Mouse (Mus musculus) lung, embryonic 16.5 days (tissue): ENCODE results near the gene Thpo. TPM values are rescaled to one million over a fixed set of nuclear protein-coding genes. Genes with fewer than 3 reads are reported as not detected.

Experiments used
- ATAC-seq: fragments of 200-750 bp; cut with Nextera tagmentation; 2 replicates; pipeline ENCODE4 v1.8.0; 2017; ENCODE audit warnings: low read depth, mild to moderate bottlenecking, moderate library complexity
- H3K27ac ChIP-seq: fragments of 300-500 bp; sonication (generic); 2 replicates; pipeline ENCODE4 v1.5.1; 2014; ENCODE audit warnings: mild to moderate bottlenecking, control low read depth, low read length
- H3K27me3 ChIP-seq: fragments of 300-500 bp; sonication (generic); 2 replicates; pipeline ENCODE4 v1.6.1; 2014; ENCODE audit warnings: low read depth, low read length, mixed read lengths; ENCODE audit not compliant: control insufficient read depth, insufficient read depth
- H3K36me3 ChIP-seq: fragments of 300-500 bp; sonication (generic); 2 replicates; pipeline ENCODE4 v1.6.1; 2014; ENCODE audit warnings: low read length; ENCODE audit not compliant: control insufficient read depth, insufficient read depth
- H3K4me1 ChIP-seq: fragments of 300-500 bp; sonication (generic); replicated peaks from 2 replicates; pipeline ENCODE4 v1.6.1; 2014; ENCODE audit warnings: low read length, mixed read lengths; ENCODE audit not compliant: control insufficient read depth, insufficient read depth
- H3K4me2 ChIP-seq: fragments of 300-500 bp; sonication (generic); 2 replicates; pipeline ENCODE4 v1.6.1; 2014; ENCODE audit warnings: low read depth, low read length, control low read depth
- H3K4me3 ChIP-seq: fragments of 300-500 bp; sonication (generic); 2 replicates; pipeline ENCODE4 v1.5.1; 2014; ENCODE audit warnings: mild to moderate bottlenecking, low read length, control low read depth
- H3K9ac ChIP-seq: fragments of 300-500 bp; sonication (generic); 2 replicates; pipeline ENCODE4 v1.6.1; 2014; ENCODE audit warnings: low read length, control low read depth
- H3K9me3 ChIP-seq: fragments of 300-500 bp; sonication (generic); 2 replicates; pipeline ENCODE4 v1.6.1; 2016; ENCODE audit warnings: low read length; ENCODE audit not compliant: control insufficient read depth
- WGBS: fragments of 180-500 bp; shearing (Covaris S2); extraction: QIAGEN DNeasy Blood & Tissue Kit; methylation state at CpG from one replicate; pipeline ENCODE4 v1.1.7; 2014; 5-methylcytosine and 5-hydroxymethylcytosine counted together
- polyA plus RNA-seq: library from polyadenylated mRNA; unstranded; fragments of >200 nt; fragmentation: Nextera tagmentation; extraction: Ambion mirVana; gene quantifications from 2 replicates; pipeline ENCODE4 v1.2.1, GENCODE M21; 2015

Gene Thpo
- 0.79 and 0.99 TPM in 2 replicates for polyA plus RNA-seq

DNA sequence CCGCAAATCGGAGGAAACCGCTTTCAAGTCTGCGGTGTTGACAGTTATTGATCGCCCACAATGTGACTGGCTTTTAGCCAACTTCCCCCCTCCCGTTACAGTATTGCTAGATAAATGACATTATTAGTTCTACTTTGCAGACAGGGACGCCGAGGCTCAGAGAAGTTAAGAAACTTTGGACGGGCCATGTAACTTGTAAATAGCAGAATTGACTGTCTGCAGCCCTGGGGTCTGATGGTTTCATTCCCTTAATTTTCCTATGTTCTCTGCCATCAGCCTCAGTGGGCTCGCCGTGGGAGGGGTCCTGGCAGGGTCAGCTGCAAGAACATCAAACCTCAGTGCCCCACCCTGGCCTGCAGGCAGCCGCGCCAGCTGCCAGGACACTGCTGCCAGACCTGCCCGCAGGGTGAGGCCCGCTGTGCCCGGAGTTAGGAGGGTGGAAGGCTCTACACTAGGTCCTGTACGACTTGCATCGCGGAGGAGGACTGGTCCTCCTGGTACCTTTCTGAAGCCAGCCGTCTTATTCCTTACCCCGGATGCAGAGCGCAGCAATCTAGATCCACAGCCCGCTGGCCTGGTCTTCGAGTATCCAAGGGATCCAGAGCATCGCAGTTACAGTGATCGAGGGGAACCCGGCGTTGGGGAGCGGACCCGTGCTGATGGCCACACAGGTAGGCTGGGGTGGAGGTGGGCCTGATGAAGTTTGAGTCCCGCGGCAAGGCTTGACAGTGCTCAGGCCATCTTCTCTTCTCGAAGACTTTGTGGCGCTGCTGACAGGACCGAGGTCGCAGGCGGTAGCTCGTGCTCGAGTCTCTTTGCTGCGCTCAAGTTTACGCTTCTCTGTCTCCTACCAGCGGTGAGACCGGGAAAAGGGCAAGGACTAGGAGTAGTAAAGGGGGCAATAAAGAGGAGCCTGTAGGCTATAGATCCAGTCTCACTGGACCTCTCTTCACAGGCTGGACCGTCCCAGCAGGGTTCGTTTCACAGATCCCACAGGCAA is at the start of gene Thpo:
Gene Thpo, minus strand, starts transcription at position 781 of the 1,000 bp plus-strand sequence.
- Histone ChIP-seq H3K27ac (no peak within 1 kb of the TSS), H3K27me3 (peaks cover 24% of the 10 kb centered on the region), H3K4me1 (peaks cover 11% of the 10 kb centered on the region), H3K9ac (peak within 1 kb of the TSS; percentile 79), H3K36me3 (no peaks in the 10 kb centered on the region), H3K4me2 (peak within 1 kb of the TSS; percentile 99), H3K4me3 (peak within 1 kb of the TSS; percentile 56), H3K9me3 (no peaks in the 10 kb centered on the region)
- 5% methylated on average over 45 of the region's 45 CpGs for WGBS
- ATAC-seq = no peak

DNA sequence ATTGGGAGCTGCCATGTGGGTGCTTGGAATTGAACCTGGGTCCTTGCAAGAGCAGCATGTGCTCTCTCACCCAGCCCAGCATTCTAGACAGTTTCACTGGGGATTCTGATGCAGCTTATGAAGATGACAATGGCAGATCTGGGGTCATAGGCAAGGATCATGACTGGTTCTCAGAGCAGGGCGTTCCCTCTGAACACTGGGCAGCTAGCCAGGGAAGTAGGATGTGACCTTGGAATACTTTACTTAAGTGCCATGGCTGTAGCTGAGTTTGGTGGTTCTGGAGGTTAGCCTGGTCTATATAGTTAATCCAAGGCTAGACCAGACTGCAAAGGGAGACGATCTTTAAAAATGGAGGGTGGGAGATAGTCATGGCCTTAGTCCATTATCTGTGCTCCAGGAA is 49.6 kb upstream of the Thpo start:
- H3K9me3 ChIP-seq = no peaks in the 10 kb centered on the region
- no peak overlapping the region for H3K27ac ChIP-seq
- WGBS = 74% methylated on average over 2 of the region's 2 CpGs
- H3K4me3 ChIP-seq = no peak overlapping the region
- no peak for ATAC-seq
- no peak overlapping the region for H3K4me2 ChIP-seq
- H3K36me3 ChIP-seq = no peaks in the 10 kb centered on the region
- H3K9ac ChIP-seq = no peak overlapping the region
- no peaks in the 10 kb centered on the region; the same call in 1 of the 2 replicates for H3K4me1 ChIP-seq
- H3K27me3 ChIP-seq = no peaks in the 10 kb centered on the region

DNA sequence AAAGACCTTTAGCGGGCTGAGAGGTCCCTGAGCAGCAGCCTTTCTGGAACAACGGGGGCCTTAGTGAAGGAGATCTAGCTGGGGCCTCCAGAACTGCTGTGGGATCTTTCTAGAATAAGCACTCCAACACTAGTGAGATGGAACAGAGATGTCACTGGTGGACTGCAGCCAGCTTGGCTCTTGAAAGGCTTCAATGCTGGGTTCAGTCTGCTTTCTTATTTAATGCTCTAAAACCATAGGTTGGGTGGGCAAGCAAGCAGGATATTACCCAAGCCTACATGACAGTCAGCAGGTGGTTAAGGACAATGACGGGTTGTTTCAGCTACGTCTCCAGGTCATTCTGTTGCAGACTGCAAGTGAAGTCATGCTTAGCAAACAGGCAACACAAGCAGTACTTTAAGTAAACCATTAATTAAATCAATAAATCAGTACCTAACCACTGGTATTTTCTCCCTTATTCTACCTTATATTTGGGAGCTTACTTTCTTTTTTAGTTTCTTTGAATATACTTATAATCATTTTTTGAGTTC is 46.9 kb upstream of the Thpo start:
- H3K9me3 ChIP-seq = no peaks in the 10 kb centered on the region
- no peak overlapping the region for H3K27ac ChIP-seq
- ATAC-seq = no peak
- H3K4me1 ChIP-seq = no peaks in the 10 kb centered on the region; the same call in 1 of the 2 replicates
- no peaks in the 10 kb centered on the region for H3K27me3 ChIP-seq
- WGBS = 57% methylated on average over 4 of the region's 4 CpGs
- H3K4me3 ChIP-seq = no peak overlapping the region
- no peak overlapping the region for H3K4me2 ChIP-seq
- no peak overlapping the region for H3K9ac ChIP-seq
- no peaks in the 10 kb centered on the region for H3K36me3 ChIP-seq

DNA sequence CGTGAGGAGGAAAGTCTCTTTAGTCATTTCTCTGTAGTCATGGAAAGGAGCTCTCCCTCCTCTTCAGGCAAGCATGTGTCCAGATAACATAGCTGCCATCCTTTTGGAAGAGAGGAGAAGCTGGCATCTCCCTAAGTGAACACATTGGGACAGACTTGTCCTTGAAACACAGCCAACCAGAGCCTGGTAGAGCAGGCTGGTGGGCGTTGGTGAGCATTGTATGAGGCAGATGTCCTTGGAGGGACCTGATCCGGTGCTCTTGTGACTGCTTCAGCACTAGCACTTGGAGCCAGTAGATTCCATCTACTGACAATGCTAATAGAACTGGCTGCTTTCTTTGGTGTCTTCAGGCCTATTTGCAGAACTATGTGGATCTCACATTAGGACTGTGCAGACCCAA is 45.5 kb upstream of the Thpo start:
- Histone ChIP-seq H3K36me3 (no peaks in the 10 kb centered on the region), H3K4me1 (no peaks in the 10 kb centered on the region; the same call in 1 of the 2 replicates), H3K9ac (no peak overlapping the region), H3K4me2 (no peak overlapping the region), H3K27me3 (no peaks in the 10 kb centered on the region), H3K27ac (no peak overlapping the region), H3K4me3 (no peak overlapping the region), H3K9me3 (no peaks in the 10 kb centered on the region)
- WGBS = 83% methylated on average over 3 of the region's 3 CpGs
- ATAC-seq = no peak

DNA sequence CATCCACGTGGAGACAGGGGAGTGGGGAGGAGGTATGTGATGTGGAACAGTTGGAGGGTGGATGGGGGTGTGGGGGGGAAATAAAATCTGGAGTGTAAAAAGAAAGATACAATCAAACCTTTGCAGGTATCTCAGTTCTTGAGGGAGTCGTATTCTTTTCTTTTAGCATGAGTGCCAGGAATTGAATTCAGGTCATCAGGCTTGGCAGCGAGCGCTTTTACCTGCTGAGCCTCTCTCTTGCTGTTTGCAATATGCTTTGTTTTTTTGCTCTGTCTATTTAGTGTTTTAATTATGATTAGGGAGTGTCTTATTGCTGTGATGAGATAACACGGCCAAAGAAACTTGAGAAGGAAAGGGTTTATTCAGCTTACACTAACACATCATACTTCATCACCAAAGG is 40.7 kb upstream of the Thpo start:
- ATAC-seq = no peak
- H3K27me3 ChIP-seq = no peaks in the 10 kb centered on the region
- 0 out of 2 replicates have a peak, but pooled peaks cover 2% of the 10 kb centered on the region for H3K9me3 ChIP-seq
- no peaks in the 10 kb centered on the region for H3K36me3 ChIP-seq
- no peak overlapping the region for H3K4me2 ChIP-seq
- WGBS = 58% methylated on average over 5 of the region's 5 CpGs
- no peaks in the 10 kb centered on the region for H3K4me1 ChIP-seq
- no peak overlapping the region for H3K9ac ChIP-seq
- no peak overlapping the region for H3K4me3 ChIP-seq
- H3K27ac ChIP-seq = no peak overlapping the region

DNA sequence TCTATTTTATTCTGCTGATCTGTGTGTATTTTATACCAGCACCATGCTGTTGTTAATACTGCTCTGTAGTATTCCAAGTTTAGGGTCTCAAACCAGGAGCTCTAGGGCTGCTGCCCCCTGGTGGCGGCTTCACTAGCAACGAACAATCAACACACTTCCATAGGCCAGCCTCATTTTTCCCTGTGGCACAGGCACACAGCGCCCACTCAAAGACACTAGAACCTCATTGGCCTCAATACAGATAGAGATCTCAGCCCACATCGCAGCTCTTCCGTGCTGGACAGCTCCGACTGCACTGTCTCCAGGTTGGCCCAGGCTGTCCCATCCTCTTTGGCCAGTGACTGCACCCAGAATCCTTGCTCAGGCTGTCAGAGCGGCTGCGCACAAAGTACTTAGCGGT is 30.9 kb upstream of the Thpo start:
- no peak overlapping the region for H3K4me3 ChIP-seq
- H3K27me3 ChIP-seq = no peaks in the 10 kb centered on the region
- no peak overlapping the region for H3K9ac ChIP-seq
- no peaks in the 10 kb centered on the region for H3K36me3 ChIP-seq
- H3K9me3 ChIP-seq = no peaks in the 10 kb centered on the region
- H3K4me2 ChIP-seq = no peak overlapping the region
- H3K4me1 ChIP-seq = no peaks in the 10 kb centered on the region
- no peak overlapping the region for H3K27ac ChIP-seq
- 42% methylated on average over 9 of the region's 9 CpGs for WGBS
- ATAC-seq = no peak

DNA sequence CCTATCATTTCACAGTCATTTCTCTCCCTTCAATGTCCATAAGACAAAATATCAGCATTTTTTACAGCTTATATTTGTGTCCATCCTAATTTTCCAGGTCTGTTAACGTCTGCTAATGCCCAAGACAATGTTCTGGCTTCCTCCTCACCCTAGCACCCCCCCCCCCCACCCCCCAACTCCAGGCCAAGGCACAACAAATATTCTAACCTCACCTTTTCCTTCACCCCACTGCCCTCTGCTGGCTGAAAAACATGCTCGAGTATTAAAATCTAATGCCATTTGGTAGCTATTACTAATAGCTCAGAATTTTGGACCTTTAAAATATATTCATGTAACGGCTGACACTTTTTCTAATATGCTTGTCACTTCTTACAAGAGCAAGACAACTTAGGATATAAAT is 27.4 kb upstream of the Thpo start:
- Histone ChIP-seq H3K27ac (no peak overlapping the region), H3K36me3 (no peaks in the 10 kb centered on the region), H3K9ac (no peak overlapping the region), H3K9me3 (no peaks in the 10 kb centered on the region), H3K27me3 (no peaks in the 10 kb centered on the region), H3K4me2 (no peak overlapping the region), H3K4me1 (no peaks in the 10 kb centered on the region), H3K4me3 (no peak overlapping the region)
- ATAC-seq = no peak
- 6% methylated on average over 3 of the region's 3 CpGs for WGBS

DNA sequence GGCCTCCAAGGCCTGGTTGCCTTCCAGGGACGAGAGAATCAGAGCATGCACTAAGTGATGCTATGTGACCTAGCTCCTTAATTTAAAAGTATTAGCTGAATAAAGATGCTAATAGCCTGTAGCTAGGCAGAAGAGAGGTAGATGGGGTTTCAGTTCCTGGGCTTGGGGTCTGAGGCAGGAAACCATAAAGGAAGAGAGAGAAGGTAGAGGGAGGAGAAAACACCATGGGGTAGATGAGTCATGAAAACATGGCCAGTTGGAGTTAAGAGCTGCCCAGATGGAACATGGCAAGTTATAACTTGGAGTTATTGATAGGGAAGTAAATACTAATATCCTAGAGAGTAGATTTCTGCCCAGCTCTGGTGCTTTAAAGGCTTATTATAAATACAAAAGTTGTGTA is 23.1 kb upstream of the Thpo start:
- H3K4me2 ChIP-seq = no peak overlapping the region
- H3K4me3 ChIP-seq = no peak overlapping the region
- no peak overlapping the region for H3K9ac ChIP-seq
- no peaks in the 10 kb centered on the region for H3K4me1 ChIP-seq
- no peak for ATAC-seq
- WGBS = 69% methylated on average over 1 of the region's 1 CpGs
- no peak overlapping the region for H3K27ac ChIP-seq
- no peaks in the 10 kb centered on the region for H3K9me3 ChIP-seq
- no peaks in the 10 kb centered on the region for H3K36me3 ChIP-seq
- no peaks in the 10 kb centered on the region for H3K27me3 ChIP-seq

DNA sequence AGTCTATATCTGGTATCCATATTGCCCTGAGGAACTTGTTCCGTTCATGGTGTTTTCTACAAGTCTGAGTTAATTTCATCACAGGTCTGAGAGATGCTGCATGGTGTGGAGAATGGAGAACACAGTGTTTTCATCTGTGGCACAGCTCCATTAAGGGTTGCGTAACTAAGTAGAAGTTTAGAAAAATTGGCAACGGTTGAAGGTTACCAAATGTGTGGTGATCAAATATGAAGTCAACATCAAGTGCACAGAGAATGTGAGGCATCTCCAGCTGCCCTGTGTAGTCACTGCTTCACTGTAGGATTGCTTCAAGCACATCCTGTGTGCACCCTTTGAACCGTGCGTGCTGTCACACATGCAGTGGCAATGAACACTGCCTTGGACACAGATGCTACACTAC is 21.7 kb upstream of the Thpo start:
- H3K36me3 ChIP-seq = no peaks in the 10 kb centered on the region
- no peaks in the 10 kb centered on the region for H3K9me3 ChIP-seq
- H3K4me1 ChIP-seq = no peaks in the 10 kb centered on the region
- no peaks in the 10 kb centered on the region for H3K27me3 ChIP-seq
- peak; percentile 81 for ATAC-seq
- no peak overlapping the region for H3K27ac ChIP-seq
- 61% methylated on average over 5 of the region's 5 CpGs for WGBS
- H3K9ac ChIP-seq = no peak overlapping the region
- H3K4me2 ChIP-seq = no peak overlapping the region
- no peak overlapping the region for H3K4me3 ChIP-seq
